Mouse (Mus musculus) kidney, adult 2 months (tissue): ENCODE measurements around the gene Nebl.

ENCODE experiments used
- CTCF ChIP-seq: fragments of 200-500 bp; conservative IDR thresholded peaks from 2 replicates; pipeline ENCODE4 v1.5.1; 2011; ENCODE audit warnings: low read depth, mild to moderate bottlenecking, control low read depth, low read length, moderate library complexity, mixed read lengths; ENCODE audit not compliant: insufficient read depth, insufficient read length
- POLR2A ChIP-seq: fragments of 200-500 bp; IDR thresholded peaks from one replicate; pipeline ENCODE4 v1.6.1; 2011; ENCODE audit warnings: low read depth, low read length, control low read depth

DNA sequence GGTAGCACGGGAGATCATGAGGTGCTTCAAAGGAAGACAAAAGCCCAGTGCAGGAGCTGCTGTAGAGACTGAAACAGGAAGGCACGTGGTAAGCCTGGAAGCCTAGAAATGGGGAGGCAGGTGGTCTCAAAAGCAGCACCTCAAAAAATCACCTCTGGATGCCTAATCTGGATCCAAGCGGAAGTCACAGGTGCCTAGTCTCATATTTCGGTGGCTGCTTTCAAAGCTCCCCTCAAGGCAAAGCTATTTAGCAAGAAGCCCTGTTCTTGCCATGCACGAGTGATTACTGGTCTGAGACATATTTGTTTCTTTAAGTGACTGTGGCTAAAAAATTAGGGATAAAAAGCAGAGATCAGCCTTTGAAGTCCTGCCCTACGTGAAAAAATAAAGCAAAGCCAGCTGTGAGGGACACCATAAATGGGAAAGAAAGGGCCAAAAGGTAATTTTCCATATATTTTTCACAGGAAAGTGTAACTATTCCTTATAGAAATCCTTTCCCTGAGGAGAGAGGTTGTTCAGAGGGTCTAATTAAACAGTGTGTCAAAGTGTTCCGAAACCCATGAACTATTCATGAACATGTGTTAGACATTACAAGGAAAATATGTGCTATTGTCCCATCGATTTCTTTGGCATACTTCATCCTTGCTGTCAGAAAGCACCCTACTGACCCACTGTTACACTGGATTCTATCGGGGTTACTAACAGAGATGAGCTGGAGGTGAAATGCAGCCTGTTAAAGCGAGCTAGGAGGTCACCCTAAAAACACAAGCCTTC, 206.9 kb downstream of the Nebl start:
- TF ChIP-seq CTCF: no peak
- TF ChIP-seq POLR2A: no peak
